Mouse (Mus musculus) neural tube, embryonic 12.5 days (tissue): ENCODE data around the gene Cfd. TPM values are rescaled to one million over a fixed set of nuclear protein-coding genes. Genes with fewer than 3 reads are reported as not detected.

Source experiments
- ATAC-seq: fragments of 200-750 bp; cut with Nextera tagmentation; 2 replicates; pipeline ENCODE4 v1.8.0; 2017; ENCODE audit warnings: low read depth, mild to moderate bottlenecking, moderate TSS enrichment, moderate library complexity; ENCODE audit not compliant: low FRiP score
- H3K27ac ChIP-seq: fragments of 300-500 bp; sonication (generic); 2 replicates; pipeline ENCODE4 v1.5.1; 2016
- H3K27me3 ChIP-seq: fragments of 300-500 bp; sonication (generic); replicated peaks from 2 replicates; pipeline ENCODE4 v1.6.1; 2016; ENCODE audit warnings: mild to moderate bottlenecking
- H3K36me3 ChIP-seq: fragments of 300-500 bp; sonication (generic); 2 replicates; pipeline ENCODE4 v1.6.1; 2016; ENCODE audit warnings: mild to moderate bottlenecking
- H3K4me1 ChIP-seq: fragments of 300-500 bp; sonication (generic); 2 replicates; pipeline ENCODE4 v1.6.1; 2016
- H3K4me2 ChIP-seq: fragments of 300-500 bp; sonication (generic); replicated peaks from 2 replicates; pipeline ENCODE4 v1.6.1; 2016; ENCODE audit warnings: mild to moderate bottlenecking
- H3K4me3 ChIP-seq: fragments of 300-500 bp; sonication (generic); 2 replicates; pipeline ENCODE4 v1.5.1; 2016
- H3K9ac ChIP-seq: fragments of 300-500 bp; sonication (generic); 2 replicates; pipeline ENCODE4 v1.6.1; 2016; ENCODE audit warnings: mild to moderate bottlenecking
- H3K9me3 ChIP-seq: fragments of 300-500 bp; sonication (generic); 2 replicates; pipeline ENCODE4 v1.6.1; 2016; ENCODE audit warnings: mild to moderate bottlenecking
- WGBS: fragments of 180-500 bp; shearing (Covaris S2); methylation state at CpG from one replicate; pipeline ENCODE4 v1.1.7; 2016; 5-methylcytosine and 5-hydroxymethylcytosine counted together
- polyA plus RNA-seq: library from polyadenylated mRNA; unstranded; fragments of >200 nt; fragmentation: Nextera tagmentation; extraction: Ambion mirVana; gene quantifications from 2 replicates; pipeline ENCODE4 v1.2.1, GENCODE M21; 2016

Cfd gene
- polyA plus RNA-seq, 1 experiment from 2014 or later = not detected

DNA sequence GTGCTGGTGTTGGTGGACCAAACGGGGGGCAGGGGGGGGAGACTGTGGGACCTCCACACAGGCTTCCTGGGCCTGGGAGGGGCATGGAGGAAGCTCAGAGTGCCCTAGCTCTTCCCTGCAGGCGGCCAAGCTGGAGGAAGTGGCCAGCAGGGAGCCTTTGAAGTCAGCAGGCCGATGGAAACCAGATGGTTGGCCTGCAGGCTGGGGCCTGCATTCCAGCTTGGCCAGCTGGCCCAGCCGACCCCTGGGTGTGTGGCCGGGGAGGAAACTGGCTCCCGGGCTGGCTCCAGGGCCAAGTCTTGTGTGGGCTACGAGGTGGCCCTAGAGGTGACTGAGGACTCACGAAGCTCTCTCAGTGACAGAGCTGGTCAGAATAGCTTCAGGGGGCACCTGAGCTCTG, 42.1 kb downstream of the Cfd start:
- H3K4me2 ChIP-seq = peak overlapping the region; percentile 26
- H3K4me1 ChIP-seq = peaks cover 72% of the 10 kb centered on the region
- no peaks in the 10 kb centered on the region for H3K27me3 ChIP-seq
- H3K9ac ChIP-seq = peak overlapping the region; percentile 41; the same call in 1 of the 2 replicates
- H3K36me3 ChIP-seq = peaks cover 48% of the 10 kb centered on the region
- no peak for ATAC-seq
- WGBS = 16% methylated on average over 8 of the region's 8 CpGs
- no peak overlapping the region for H3K4me3 ChIP-seq
- H3K9me3 ChIP-seq = no peaks in the 10 kb centered on the region
- H3K27ac ChIP-seq = peak overlapping the region; percentile 16; the same call in 1 of the 2 replicates

DNA sequence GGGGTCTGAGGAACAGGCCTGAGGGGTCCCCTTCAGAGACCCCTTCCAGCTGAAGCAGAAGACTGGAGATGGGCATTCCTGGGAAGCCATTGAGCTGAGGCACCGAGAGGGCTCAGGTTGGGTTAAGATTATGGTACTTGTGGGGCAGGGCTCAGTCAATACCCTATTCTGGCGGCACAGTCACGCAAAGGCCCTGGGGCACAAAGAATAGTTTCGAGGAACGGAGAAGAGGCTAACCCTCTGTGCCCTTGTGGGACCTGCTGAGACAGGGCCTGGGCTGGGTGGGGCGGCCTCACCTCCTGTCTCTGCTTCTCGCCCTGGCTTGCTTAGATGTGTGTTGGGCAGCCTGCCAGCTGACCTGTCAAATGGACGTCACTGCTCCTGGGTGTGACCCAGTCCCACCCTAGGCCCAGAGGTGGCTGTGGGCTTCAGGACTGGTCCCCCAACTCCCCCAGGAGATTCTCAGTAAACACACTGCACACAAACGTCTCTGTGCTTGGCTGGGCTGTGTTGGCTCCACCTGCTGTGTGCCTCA, 42.6 kb downstream of the Cfd start:
- 70% methylated on average over 9 of the region's 9 CpGs for WGBS
- ATAC-seq = no peak
- Histone ChIP-seq H3K27me3 (no peaks in the 10 kb centered on the region), H3K27ac (no peak overlapping the region), H3K9ac (peak overlapping the region; percentile 19; the same call in 1 of the 2 replicates), H3K4me3 (no peak overlapping the region), H3K9me3 (no peaks in the 10 kb centered on the region), H3K4me1 (peaks cover 76% of the 10 kb centered on the region), H3K36me3 (peaks cover 53% of the 10 kb centered on the region), H3K4me2 (peak overlapping the region; percentile 26; the same call in 1 of the 2 replicates)

DNA sequence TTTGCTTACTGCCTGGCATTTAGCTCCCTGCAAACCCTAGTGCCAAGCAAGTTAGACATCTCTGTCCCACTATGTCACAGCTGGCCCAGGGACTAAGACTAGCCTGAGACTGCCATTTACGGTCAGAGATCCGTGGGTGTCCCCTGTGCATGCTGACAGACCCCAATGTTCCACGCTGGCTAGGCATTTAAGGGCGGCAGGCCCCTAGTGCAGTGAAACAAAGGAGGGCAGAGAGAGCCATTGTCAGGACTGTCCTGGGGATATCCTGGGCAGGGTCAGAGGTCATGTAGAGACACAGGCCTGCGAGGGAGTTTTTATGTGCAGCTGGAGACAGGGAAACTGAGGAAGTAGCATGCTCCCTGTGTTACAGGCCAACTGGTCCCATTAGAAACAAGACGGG, 43.2 kb downstream of the Cfd start:
- no peak overlapping the region for H3K4me3 ChIP-seq
- no peak overlapping the region for H3K4me2 ChIP-seq
- peak overlapping the region; percentile 19; the same call in 1 of the 2 replicates for H3K9ac ChIP-seq
- H3K27ac ChIP-seq = no peak overlapping the region
- peaks cover 71% of the 10 kb centered on the region for H3K4me1 ChIP-seq
- no peak for ATAC-seq
- peaks cover 53% of the 10 kb centered on the region for H3K36me3 ChIP-seq
- no peaks in the 10 kb centered on the region for H3K27me3 ChIP-seq
- 23% methylated on average over 6 of the region's 6 CpGs for WGBS
- H3K9me3 ChIP-seq = no peaks in the 10 kb centered on the region

DNA sequence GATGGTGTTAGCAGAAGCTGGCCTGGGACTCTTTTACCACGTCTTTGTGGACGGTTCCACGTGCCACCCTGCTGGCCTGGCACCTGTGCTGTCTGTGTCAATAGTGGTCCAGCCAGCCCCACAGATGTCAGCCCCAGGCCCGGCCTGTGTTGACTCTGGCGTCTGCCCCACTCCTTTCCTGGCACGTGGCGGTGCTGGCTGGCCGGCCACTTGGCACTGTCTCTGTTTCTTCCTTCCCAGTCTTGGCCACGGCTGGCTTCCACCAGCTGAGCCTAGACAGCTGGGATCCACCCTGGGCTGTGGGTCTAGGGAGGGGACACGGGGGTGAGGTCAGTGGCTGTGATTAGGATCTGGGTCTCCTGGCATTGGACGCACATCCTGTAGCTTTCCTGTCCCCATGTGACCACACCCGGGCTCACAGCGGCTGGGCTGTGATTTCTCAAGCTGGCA, 43.6 kb downstream of the Cfd start:
- ATAC-seq = no peak
- Histone ChIP-seq H3K9ac (peak overlapping the region; percentile 26; the same call in 1 of the 2 replicates), H3K36me3 (peaks cover 53% of the 10 kb centered on the region), H3K4me3 (no peak overlapping the region), H3K4me2 (no peak overlapping the region), H3K9me3 (no peaks in the 10 kb centered on the region), H3K4me1 (peaks cover 67% of the 10 kb centered on the region), H3K27me3 (no peaks in the 10 kb centered on the region), H3K27ac (no peak overlapping the region)
- WGBS = 66% methylated on average over 13 of the region's 13 CpGs

DNA sequence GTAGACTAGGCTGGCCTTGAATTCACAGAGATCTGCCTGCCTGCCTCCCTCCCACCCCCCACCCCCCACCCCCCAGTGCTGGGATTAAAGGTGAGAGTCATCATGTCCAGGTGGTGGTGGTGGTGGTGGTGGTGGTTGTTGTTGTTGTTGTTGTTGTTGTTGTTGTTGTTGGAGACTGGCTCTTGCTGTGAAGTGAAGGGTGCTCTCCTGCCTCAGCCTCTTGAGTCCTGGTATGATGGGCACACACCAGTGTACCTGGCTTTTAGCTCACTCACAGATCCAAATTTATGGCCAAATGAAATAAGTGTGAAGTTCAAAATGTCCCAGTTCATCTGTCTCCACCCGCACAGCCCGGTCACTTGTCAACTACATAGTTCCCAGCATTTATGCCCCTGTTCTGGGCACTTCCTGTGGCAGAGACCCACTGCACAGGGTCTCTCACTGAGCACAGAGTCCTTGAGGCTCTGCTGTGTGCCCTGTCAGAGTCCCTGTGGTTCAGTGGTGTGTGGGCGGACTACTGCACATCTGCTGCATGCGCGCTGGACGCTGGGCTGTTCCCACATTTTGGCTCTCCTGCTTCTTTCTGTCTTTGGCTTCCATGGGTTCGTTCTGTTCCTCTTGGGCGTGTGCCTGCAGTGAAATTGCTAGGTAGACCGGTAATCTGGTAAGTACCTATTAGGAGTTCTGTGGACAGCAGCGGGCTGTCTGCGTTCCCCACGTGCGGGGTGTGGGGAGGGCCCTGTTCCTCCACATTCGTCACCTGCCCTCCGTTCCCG, 44.3 kb downstream of the Cfd start:
- Histone ChIP-seq H3K4me1 (peaks cover 60% of the 10 kb centered on the region), H3K27me3 (no peaks in the 10 kb centered on the region), H3K9me3 (no peaks in the 10 kb centered on the region), H3K9ac (no peak overlapping the region), H3K36me3 (peaks cover 53% of the 10 kb centered on the region), H3K4me3 (no peak overlapping the region), H3K4me2 (no peak overlapping the region), H3K27ac (no peak overlapping the region)
- 90% methylated on average over 16 of the region's 16 CpGs for WGBS
- ATAC-seq = no peak

DNA sequence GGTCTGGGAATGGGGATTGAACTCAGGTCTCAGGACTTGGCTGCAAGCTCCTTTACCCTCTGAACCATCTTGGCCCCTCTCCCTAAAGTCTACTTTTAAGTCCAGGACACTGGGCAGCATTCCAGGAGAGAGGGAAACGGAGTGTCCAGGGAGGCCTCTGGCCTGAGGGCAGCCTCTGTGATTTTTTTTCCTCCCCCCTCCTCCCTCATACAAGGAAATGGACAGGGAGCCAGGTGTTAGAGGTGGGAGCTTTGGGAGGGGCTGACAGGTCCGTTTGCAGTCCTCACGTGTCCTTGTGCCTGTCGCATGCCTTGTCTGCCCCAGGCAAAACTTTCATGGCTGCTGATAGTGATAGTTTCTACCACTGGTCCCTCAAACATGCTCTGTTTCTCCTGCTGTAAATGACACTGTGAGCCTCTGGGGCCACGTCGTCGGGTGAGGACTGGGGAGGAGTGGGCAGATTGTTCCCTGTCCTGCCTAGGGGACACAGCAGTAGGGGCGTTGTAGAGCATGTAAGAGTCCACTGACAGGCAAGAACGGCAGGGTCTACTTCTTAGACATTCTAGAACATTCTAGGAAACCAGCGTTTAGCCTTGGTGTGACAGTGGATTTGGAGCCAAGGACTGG, 45.7 kb downstream of the Cfd start:
- Histone ChIP-seq H3K9me3 (no peaks in the 10 kb centered on the region), H3K9ac (peak overlapping the region; percentile 38; the same call in 1 of the 2 replicates), H3K27ac (no peak overlapping the region), H3K4me1 (peaks cover 50% of the 10 kb centered on the region), H3K27me3 (no peaks in the 10 kb centered on the region), H3K36me3 (peaks cover 52% of the 10 kb centered on the region), H3K4me2 (0 out of 2 replicates have a peak overlapping the region, but pooled peaks have one; percentile 9), H3K4me3 (no peak overlapping the region)
- ATAC-seq = no peak
- WGBS = 81% methylated on average over 10 of the region's 10 CpGs

DNA sequence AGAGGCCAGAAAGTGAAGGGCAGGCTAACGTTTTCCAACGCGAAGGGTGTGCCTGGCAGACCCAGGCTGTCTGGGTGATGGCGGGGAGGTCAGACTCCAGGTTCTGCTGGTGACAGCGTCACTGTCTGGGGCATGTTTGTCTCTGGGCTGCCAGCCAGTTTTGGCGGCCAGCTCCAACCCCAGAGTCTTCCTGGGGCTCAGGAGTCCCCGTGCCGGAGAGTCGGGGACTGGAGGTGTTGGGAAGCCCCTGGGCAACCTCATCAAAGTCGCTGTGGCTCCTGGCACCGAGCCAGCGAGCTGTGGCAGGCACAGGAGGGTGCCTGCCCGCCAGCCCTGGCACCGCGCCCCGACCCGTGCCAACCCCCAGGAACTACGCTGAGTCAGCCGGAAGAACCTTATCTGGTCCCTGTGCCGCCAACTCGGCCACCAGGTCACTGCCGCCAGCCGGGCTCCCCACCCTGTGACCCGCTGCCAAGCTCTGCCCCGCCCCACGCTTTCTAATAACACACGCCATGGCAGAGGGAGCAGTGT, 46.3 kb downstream of the Cfd start:
- Histone ChIP-seq H3K9ac (peak overlapping the region; percentile 38; the same call in 1 of the 2 replicates), H3K27ac (no peak overlapping the region), H3K4me2 (peak overlapping the region; percentile 9; the same call in 1 of the 2 replicates), H3K4me3 (no peak overlapping the region), H3K9me3 (no peaks in the 10 kb centered on the region), H3K27me3 (no peaks in the 10 kb centered on the region), H3K4me1 (peaks cover 46% of the 10 kb centered on the region), H3K36me3 (peaks cover 52% of the 10 kb centered on the region)
- 84% methylated on average over 27 of the region's 27 CpGs for WGBS
- no peak for ATAC-seq

DNA sequence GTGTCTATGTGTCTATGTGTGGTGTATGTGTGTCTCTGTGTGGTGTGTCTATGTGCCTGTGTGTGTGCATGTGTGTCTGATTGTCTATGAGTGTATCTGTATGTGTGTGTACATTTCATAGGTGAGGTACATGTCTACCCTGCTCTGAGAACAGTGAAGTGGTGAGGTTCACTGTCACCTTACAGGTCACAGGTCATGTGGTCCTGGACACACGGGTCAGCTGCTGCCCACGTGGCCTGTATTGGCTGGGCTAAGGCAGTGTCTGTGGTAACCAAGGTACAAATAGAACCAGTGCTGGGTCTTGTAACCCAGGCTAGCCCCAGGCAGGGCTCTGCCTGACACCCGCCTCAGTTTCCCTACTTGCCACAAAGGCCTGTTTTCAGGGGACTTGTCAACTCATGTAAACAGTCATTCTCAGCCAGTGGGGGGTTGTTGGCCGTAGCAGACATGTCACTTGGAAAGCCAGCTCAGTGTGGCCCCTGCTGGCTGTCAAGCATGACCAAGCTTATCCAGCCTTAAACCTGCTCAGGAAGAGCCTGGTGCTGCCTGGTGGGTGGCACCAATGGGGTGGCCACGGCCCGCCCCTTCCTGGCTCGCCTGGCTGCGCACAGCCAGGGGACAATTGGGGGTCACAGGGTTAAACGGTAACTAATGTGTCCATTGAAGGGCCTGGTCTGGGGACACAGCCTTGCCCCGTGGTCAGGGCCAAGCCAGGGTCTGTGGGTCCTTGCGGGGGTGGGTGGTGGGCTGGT, 47.3 kb downstream of the Cfd start:
- Histone ChIP-seq H3K27me3 (no peaks in the 10 kb centered on the region), H3K4me2 (no peak overlapping the region), H3K36me3 (peaks cover 47% of the 10 kb centered on the region), H3K4me1 (peaks cover 36% of the 10 kb centered on the region), H3K4me3 (no peak overlapping the region), H3K9me3 (no peaks in the 10 kb centered on the region), H3K27ac (no peak overlapping the region), H3K9ac (no peak overlapping the region)
- 30% methylated on average over 11 of the region's 11 CpGs for WGBS
- ATAC-seq = no peak

DNA sequence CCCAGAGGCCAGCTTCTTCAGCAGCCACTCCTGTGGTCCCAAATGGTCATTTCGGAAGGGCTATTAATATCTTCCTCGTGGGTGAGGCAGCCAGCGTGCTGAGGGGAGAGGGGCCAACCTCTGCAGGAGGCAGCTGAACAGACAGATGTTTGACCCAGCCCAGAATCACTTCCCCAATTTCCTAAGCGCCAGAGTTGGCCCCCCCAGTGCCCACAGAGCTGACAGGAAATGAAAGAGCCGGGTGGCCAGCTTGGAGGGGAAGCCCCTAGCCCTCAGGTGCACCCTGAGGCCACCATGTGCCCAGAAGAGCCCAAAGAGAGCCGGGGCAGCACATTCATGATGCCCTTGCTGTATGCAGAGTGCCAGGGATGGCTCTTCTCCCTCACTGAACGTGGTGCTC, 50.1 kb downstream of the Cfd start:
- Histone ChIP-seq H3K9me3 (no peaks in the 10 kb centered on the region), H3K4me2 (no peak overlapping the region), H3K36me3 (peaks cover 32% of the 10 kb centered on the region), H3K27me3 (no peaks in the 10 kb centered on the region), H3K27ac (no peak overlapping the region), H3K4me3 (no peak overlapping the region), H3K4me1 (peaks cover 37% of the 10 kb centered on the region), H3K9ac (no peak overlapping the region)
- ATAC-seq = no peak
- 60% methylated on average over 7 of the region's 7 CpGs for WGBS
